Mouse (Mus musculus) MEL (cell line): ENCODE data around the gene Csad. TPM values are rescaled to one million over a fixed set of nuclear protein-coding genes. Genes with fewer than 3 reads are reported as not detected.
A peak's percentile ranks its signal among the peaks of the same experiment; 100 is the strongest.
"Not testable (repeated sequence)": the region's sequence is repeated elsewhere in the genome, so short reads cannot be mapped to it uniquely, and the experiment has no call there.

Experiments
- DNase-seq: peaks from one replicate; pipeline ENCODE4 v3.0.0; 2011; ENCODE audit warnings: low read depth, low spot score
- H3K27ac ChIP-seq: 2 replicates; pipeline ENCODE4 v1.5.1; 2012; ENCODE audit warnings: low read depth, mild to moderate bottlenecking, control low read depth, low read length, moderate library complexity; ENCODE audit not compliant: control insufficient read depth
- H3K27me3 ChIP-seq, 2 experiments: fragments of 150-350 bp in 1 of 2; sonication (generic) in 1 of 2; 2 replicates each; pipeline ENCODE4 v1.6.1; 2012; ENCODE audit warnings: low read length in 2 of 2, mild to moderate bottlenecking in 2 of 2, improper control_type of control experiment in 1 of 2, moderate library complexity in 1 of 2; ENCODE audit not compliant: insufficient read depth in 2 of 2, control insufficient read depth in 1 of 2
- H3K36me3 ChIP-seq, 2 experiments: 2 replicates each; pipeline ENCODE4 v1.6.1; 2012 to 2014; ENCODE audit warnings: low read length in 2 of 2, improper control_type of control experiment in 1 of 2, inconsistent platforms in 1 of 2, mild to moderate bottlenecking in 1 of 2; ENCODE audit not compliant: insufficient read depth in 2 of 2, control insufficient read depth in 1 of 2
- H3K4me1 ChIP-seq, 2 experiments: fragments of 150-350 bp in 1 of 2; sonication (generic) in 1 of 2; 2 replicates each; pipeline ENCODE4 v1.6.1; 2012; ENCODE audit warnings: low read length in 2 of 2, improper control_type of control experiment in 1 of 2, mild to moderate bottlenecking in 1 of 2; ENCODE audit not compliant: insufficient read depth in 2 of 2, control insufficient read depth in 1 of 2
- H3K4me3 ChIP-seq, 2 experiments: fragments of 150-350 bp in 1 of 2; sonication (generic) in 1 of 2; 2 replicates each; pipeline ENCODE4 v1.5.1; 2012; ENCODE audit warnings: low read depth in 2 of 2, low read length in 2 of 2, mild to moderate bottlenecking in 2 of 2, moderate library complexity in 2 of 2, control low read depth in 1 of 2, improper control_type of control experiment in 1 of 2; ENCODE audit not compliant: control insufficient read depth in 1 of 2, insufficient read depth in 1 of 2
- H3K79me2 ChIP-seq: 2 replicates; pipeline ENCODE4 v1.6.1; 2012; ENCODE audit warnings: mild to moderate bottlenecking, low read length, moderate library complexity; ENCODE audit not compliant: control insufficient read depth, poor library complexity, insufficient read depth
- H3K9ac ChIP-seq: 2 replicates; pipeline ENCODE4 v1.6.1; 2012; ENCODE audit warnings: low read depth, mild to moderate bottlenecking, control low read depth, low read length, moderate library complexity; ENCODE audit not compliant: control insufficient read depth, poor library complexity, severe bottlenecking
- H3K9me3 ChIP-seq: fragments of 150-350 bp; sonication (generic); replicated peaks from 2 replicates; pipeline ENCODE4 v1.6.1; 2012; ENCODE audit warnings: mild to moderate bottlenecking, low read length, improper control_type of control experiment, moderate library complexity; ENCODE audit not compliant: insufficient read depth
- BHLHE40 ChIP-seq: IDR thresholded peaks from 2 replicates; pipeline ENCODE4 v1.6.1; 2012; ENCODE audit warnings: low read depth, mild to moderate bottlenecking, inconsistent platforms, low read length, improper control_type of control experiment, borderline replicate concordance
- CHD1 ChIP-seq: IDR thresholded peaks from 2 replicates; pipeline ENCODE4 v1.6.1; 2012; ENCODE audit warnings: low read depth, mild to moderate bottlenecking, inconsistent platforms, low read length, improper control_type of control experiment
- CHD2 ChIP-seq: IDR thresholded peaks from 2 replicates; pipeline ENCODE4 v1.6.1; 2011; ENCODE audit warnings: low read length, improper control_type of control experiment
- CTCF ChIP-seq, 3 experiments: IDR thresholded peaks in 2 of 3; conservative IDR thresholded peaks in 1 of 3; 2 replicates each; pipeline ENCODE4 v1.5.1; 2011 to 2012; ENCODE audit warnings: low read length in 3 of 3, low read depth in 2 of 3, mild to moderate bottlenecking in 2 of 3, improper control_type of control experiment in 1 of 3, inconsistent platforms in 1 of 3, mixed read lengths in 1 of 3, moderate library complexity in 1 of 3; ENCODE audit not compliant: control insufficient read depth in 1 of 3, insufficient read depth in 1 of 3, poor library complexity in 1 of 3, severe bottlenecking in 1 of 3
- GABPA ChIP-seq: IDR thresholded peaks from 2 replicates; pipeline ENCODE4 v1.6.1; 2012; ENCODE audit warnings: low read depth, mild to moderate bottlenecking, inconsistent platforms, low read length, improper control_type of control experiment, moderate library complexity
- MEF2A ChIP-seq: IDR thresholded peaks from 2 replicates; pipeline ENCODE4 v1.6.1; 2014; ENCODE audit warnings: low read depth, mild to moderate bottlenecking, inconsistent platforms, low read length, improper control_type of control experiment; ENCODE audit not compliant: poor library complexity, insufficient replicate concordance, severe bottlenecking; ENCODE audit errors: extremely low read depth
- MYB ChIP-seq: IDR thresholded peaks from 2 replicates; pipeline ENCODE4 v1.6.1; 2011; ENCODE audit warnings: mild to moderate bottlenecking, low read depth, low read length, improper control_type of control experiment
- MYC ChIP-seq: IDR thresholded peaks from 2 replicates; pipeline ENCODE4 v1.6.1; 2011; ENCODE audit warnings: low read depth, mild to moderate bottlenecking, low read length, improper control_type of control experiment, moderate library complexity
- NRF1 ChIP-seq: IDR thresholded peaks from 2 replicates; pipeline ENCODE4 v1.6.1; 2014; ENCODE audit warnings: low read depth, mild to moderate bottlenecking, inconsistent platforms, low read length, improper control_type of control experiment, moderate library complexity; ENCODE audit not compliant: poor library complexity, insufficient read depth, severe bottlenecking
- POLR2AphosphoS5 ChIP-seq: IDR thresholded peaks from 2 replicates; pipeline ENCODE4 v1.6.1; 2012; ENCODE audit warnings: low read depth, borderline replicate concordance, mild to moderate bottlenecking, inconsistent platforms, low read length, moderate library complexity, mixed read lengths
- RAD21 ChIP-seq: IDR thresholded peaks from 2 replicates; pipeline ENCODE4 v1.6.1; 2011; ENCODE audit warnings: mild to moderate bottlenecking, low read depth, low read length, improper control_type of control experiment
- RCOR1 ChIP-seq: IDR thresholded peaks from 2 replicates; pipeline ENCODE4 v1.6.1; 2012; ENCODE audit warnings: low read depth, mild to moderate bottlenecking, inconsistent platforms, low read length, improper control_type of control experiment
- SIN3A ChIP-seq: IDR thresholded peaks from 2 replicates; pipeline ENCODE4 v1.6.1; 2012; ENCODE audit warnings: low read length, improper control_type of control experiment, inconsistent platforms
- SMC3 ChIP-seq: IDR thresholded peaks from 2 replicates; pipeline ENCODE4 v1.6.1; 2011; ENCODE audit warnings: low read depth, low read length, improper control_type of control experiment
- TBP ChIP-seq: IDR thresholded peaks from 2 replicates; pipeline ENCODE4 v1.8.0; 2011; ENCODE audit warnings: low read depth, low read length, improper control_type of control experiment
- TCF12 ChIP-seq: IDR thresholded peaks from 2 replicates; pipeline ENCODE4 v1.6.1; 2014; ENCODE audit warnings: low read depth, mild to moderate bottlenecking, inconsistent platforms, low read length, improper control_type of control experiment, moderate library complexity
- UBTF ChIP-seq: IDR thresholded peaks from 2 replicates; pipeline ENCODE4 v1.6.1; 2012; ENCODE audit warnings: low read depth, mild to moderate bottlenecking, inconsistent platforms, low read length, improper control_type of control experiment, moderate library complexity, borderline replicate concordance; ENCODE audit not compliant: insufficient read depth
- USF1 ChIP-seq: IDR thresholded peaks from 2 replicates; pipeline ENCODE4 v1.6.1; 2014; ENCODE audit warnings: low read depth, mild to moderate bottlenecking, inconsistent platforms, low read length, improper control_type of control experiment, moderate library complexity
- USF2 ChIP-seq, 2 experiments: IDR thresholded peaks; 2 replicates each; pipeline ENCODE4 v1.6.1; 2011 to 2012; ENCODE audit warnings: improper control_type of control experiment in 2 of 2, low read length in 2 of 2, borderline replicate concordance in 1 of 2, inconsistent platforms in 1 of 2, low read depth in 1 of 2, mild to moderate bottlenecking in 1 of 2; ENCODE audit not compliant: insufficient read depth in 1 of 2
- ZC3H11A ChIP-seq: IDR thresholded peaks from 2 replicates; pipeline ENCODE4 v1.6.1; 2012; ENCODE audit warnings: low read depth, mild to moderate bottlenecking, inconsistent platforms, low read length, improper control_type of control experiment
- ZKSCAN1 ChIP-seq: IDR thresholded peaks from 2 replicates; pipeline ENCODE4 v1.6.1; 2012; ENCODE audit warnings: low read depth, mild to moderate bottlenecking, inconsistent platforms, low read length, improper control_type of control experiment, moderate library complexity
- polyA plus RNA-seq, 2 experiments: library from polyadenylated mRNA; stranded (reverse) in 1 of 2; unstranded in 1 of 2; fragments of >175 nt in 1 of 2; fragments of >200 nt in 1 of 2; gene quantifications; 2 replicates each; pipeline versions ENCODE4 v1.2.1 to v1.2.4; 2012; ENCODE audit warnings: low replicate concordance in 2 of 2, low read depth in 1 of 2; ENCODE audit not compliant: insufficient read length in 2 of 2, insufficient read depth in 1 of 2, missing spikeins in 1 of 2
- total RNA-seq: library from RNA; depleted of rRNA; stranded (reverse); fragments of 300-350 nt; gene quantifications from 2 replicates; pipeline ENCODE4 v1.2.3, GENCODE M21; 2012

The Csad gene
- total and polyA plus RNA-seq, 3 experiments: 4.1 to 10.5 TPM; not detected in 1

DNA sequence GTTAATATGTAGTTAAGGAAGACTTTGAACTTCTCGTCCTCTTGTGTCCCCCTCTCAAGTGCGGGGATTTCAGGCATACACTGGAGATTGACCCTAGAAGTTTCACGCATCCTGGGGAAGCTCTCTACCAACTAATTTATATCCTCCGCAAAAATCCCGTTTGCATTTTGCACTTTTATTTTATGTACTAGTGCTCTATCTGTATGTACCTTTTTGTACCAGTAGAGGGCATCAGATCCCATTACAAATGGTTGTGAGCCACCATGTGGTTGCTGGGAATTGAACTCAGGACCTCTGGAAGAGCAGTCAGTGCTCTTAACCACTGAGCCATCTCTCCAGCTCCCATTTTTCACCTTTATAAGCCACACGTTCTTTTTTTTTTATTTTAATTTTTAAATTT, 49.5 kb downstream of the Csad start:
- H3K27ac ChIP-seq, H3K4me3 ChIP-seq, H3K9ac ChIP-seq, H3K4me1 ChIP-seq, H3K9me3 ChIP-seq, H3K27me3 ChIP-seq: not testable (repeated sequence)
- Histone ChIP-seq H3K79me2 (peaks cover 13% of the 10 kb centered on the region), H3K36me3 (peaks cover under 1 to 21% of the 10 kb centered on the region in 2 experiments)
- TF ChIP-seq SMC3 (peak; percentile 41), RAD21 (peak; percentile 33), MYC (peak; percentile 78; the same call in 1 of the 2 replicates), TBP (0 out of 2 replicates have a peak, but pooled peaks have one; percentile 32), CTCF (IDR thresholded peaks at IDR 0.05 in 2 of 3, conservative IDR thresholded peaks at IDR 0.05 in 1 of 3; ENCODE audit: control insufficient read depth in 1 of 3, insufficient read depth in 1 of 3, low read depth in 2 of 3, low read length in 3 of 3, poor library complexity in 1 of 3, severe bottlenecking in 1 of 3) (peak in 2 of 3 experiments; percentile 61 to 62; a peak in 4 of 6 replicates)
- peak; percentile 58 for DNase-seq

DNA sequence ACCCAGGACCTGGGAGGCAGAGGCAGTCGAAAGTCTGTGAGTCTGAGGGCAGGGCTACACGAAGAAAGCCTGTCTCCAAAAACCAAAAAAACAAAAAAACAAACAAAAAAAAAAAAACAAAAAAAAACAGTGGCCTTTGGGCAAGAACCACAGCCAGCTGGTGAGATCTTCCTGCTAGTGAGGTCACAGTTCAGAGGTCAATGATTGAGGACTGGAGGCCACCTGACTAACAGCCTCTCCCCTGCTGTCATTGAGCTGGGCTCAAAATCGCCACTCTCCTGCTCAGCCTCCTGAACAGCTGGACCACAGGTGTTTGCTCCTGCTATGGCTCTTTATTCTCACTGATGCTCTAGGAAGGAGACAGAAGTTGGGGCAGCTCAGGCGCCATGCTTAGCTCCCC, 51.9 kb downstream of the Csad start:
- Histone ChIP-seq H3K27me3 (no peaks in the 10 kb centered on the region), H3K4me3 (no peak overlapping the region), H3K4me1 (peaks cover 7 to 9% of the 10 kb centered on the region in 2 experiments), H3K9ac (no peak overlapping the region; the same call in 1 of the 2 replicates), H3K79me2 (peaks cover 13% of the 10 kb centered on the region), H3K27ac (no peak overlapping the region), H3K36me3 (peaks cover 7 to 15% of the 10 kb centered on the region in 2 experiments), H3K9me3 (no peaks in the 10 kb centered on the region)
- no peak for DNase-seq
- TF ChIP-seq CHD2 (no peak), UBTF (no peak)

DNA sequence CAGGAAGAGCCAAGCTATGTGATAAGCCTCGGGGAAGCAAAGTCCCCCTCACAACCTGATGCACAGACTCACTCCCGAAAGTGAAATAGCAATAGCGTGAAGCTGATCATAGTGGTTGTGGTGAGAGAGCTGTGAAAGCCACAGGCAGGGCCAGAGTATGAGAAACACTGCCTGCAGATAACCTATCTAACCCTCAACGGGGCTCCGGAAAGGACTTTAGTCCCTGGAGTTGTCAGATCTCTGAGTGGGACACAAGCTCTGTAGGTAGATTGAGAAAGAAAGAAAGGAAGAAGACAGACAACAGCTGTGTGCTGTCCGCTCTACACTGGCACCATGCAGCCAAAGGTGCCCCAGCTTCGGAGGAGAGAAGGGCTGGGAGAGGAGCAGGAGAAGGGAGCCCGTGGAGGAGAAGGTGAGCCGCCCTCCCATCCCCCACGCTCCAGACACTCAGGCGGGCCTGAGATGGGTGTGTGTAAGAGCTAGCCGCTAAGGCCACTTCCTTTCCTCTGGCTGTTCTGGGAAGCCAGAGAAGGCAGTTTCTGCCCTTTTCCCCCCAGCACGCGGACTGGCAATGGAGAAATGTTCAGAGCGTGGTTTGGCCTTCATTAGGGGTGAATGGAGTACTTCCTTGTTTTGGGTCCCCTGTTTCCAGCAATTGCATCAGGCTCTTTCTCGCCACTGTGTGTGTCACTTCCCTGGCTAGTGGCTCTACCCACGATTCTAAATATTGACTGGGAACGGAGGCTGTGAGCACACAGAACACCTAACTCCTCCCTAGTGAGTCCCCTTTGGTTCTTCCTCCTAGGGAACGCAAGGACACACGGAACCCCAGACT, 54.0 kb downstream of the Csad start, which contains the start of gene Soat2:
Soat2 (plus strand) TSS at position 226 of the 835 bp plus-strand sequence.
- H3K9ac ChIP-seq: peak within 1 kb of the TSS; percentile 82
- H3K4me3 ChIP-seq: peak within 1 kb of the TSS; percentile 60 to 76
- H3K27me3 ChIP-seq: no peaks in the 10 kb centered on the region
- peak; percentile 97 for DNase-seq
- H3K4me1 ChIP-seq: peaks cover 13 to 17% of the 10 kb centered on the region in 2 experiments
- H3K79me2 ChIP-seq: peaks cover 13% of the 10 kb centered on the region
- peaks cover 7 to 18% of the 10 kb centered on the region in 2 experiments for H3K36me3 ChIP-seq
- H3K9me3 ChIP-seq: no peaks in the 10 kb centered on the region
- peak within 1 kb of the TSS; percentile 93 for H3K27ac ChIP-seq
- TF ChIP-seq BHLHE40 (no peak; the same call in 1 of the 2 replicates), MEF2A (no peak), TCF12 (peak; percentile 75), SIN3A (peak; percentile 90), ZKSCAN1 (no peak), USF1 (peak; percentile 5; the same call in 1 of the 2 replicates), RCOR1 (peak; percentile 78), TBP (peak; percentile 92), MYC (peak; percentile 99), USF2 (IDR thresholded peaks at IDR 0.05; ENCODE audit: borderline replicate concordance in 1 of 2, insufficient read depth in 1 of 2, low read depth in 1 of 2, low read length in 2 of 2) (no peak), NRF1 (no peak), RAD21 (no peak), CHD2 (no peak; the same call in none of the 2 replicates), GABPA (no peak), MYB (no peak), POLR2AphosphoS5 (peak; percentile 84; the same call in 1 of the 2 replicates), ZC3H11A (no peak), CHD1 (peak; percentile 93)
